Mouse (Mus musculus): ENCODE data around the gene Nrbp1. TPM values are rescaled to one million over a fixed set of nuclear protein-coding genes. Genes with fewer than 3 reads are reported as not detected.

The Nrbp1 gene
- polyA plus RNA-seq (2015; fragmentation: Nextera tagmentation; extraction: Ambion mirVana), result 146 and 158 TPM in 2 replicates

GRCm38 (mm10) chr5:31240637-31241521 is at the start of gene Nrbp1, which contains the start of gene Gm9970:
Gene Nrbp1, plus strand, starts transcription at chr5:31240864.
Gene Gm9970, minus strand, starts transcription at chr5:31241232.
- H3K27ac ChIP-seq (ENCODE audit: low read length), result peak within 1 kb of the TSS; percentile 99
- H3K4me2 ChIP-seq (ENCODE audit: low read depth, low read length), result peak within 1 kb of the TSS; percentile 93
- peaks cover 5% of the 10 kb centered on the region for H3K4me1 ChIP-seq (ENCODE audit: control insufficient read depth, insufficient read depth, low read length)
- ATAC-seq (ENCODE audit: insufficient read depth, low FRiP score), result peak; percentile 99
- under 1% methylated on average over 86 of the region's 103 CpGs for WGBS
- H3K4me3 ChIP-seq (replicated peaks; ENCODE audit: low read length), result peak within 1 kb of the TSS; percentile 88
- no peaks in the 10 kb centered on the region for H3K27me3 ChIP-seq (ENCODE audit: control insufficient read depth, insufficient read depth, low read length)
- no peaks in the 10 kb centered on the region for H3K9me3 ChIP-seq (replicated peaks; ENCODE audit: control insufficient read depth, low read length)
- peaks cover 14% of the 10 kb centered on the region; the same call in 1 of the 2 replicates for H3K36me3 ChIP-seq (ENCODE audit: control insufficient read depth, insufficient read depth, low read length)
- H3K9ac ChIP-seq (ENCODE audit: low read length), result peak within 1 kb of the TSS; percentile 99

GRCm38 (mm10) chr5:31192045-31192938 is 48.4 kb upstream of the Nrbp1 start:
- no peaks in the 10 kb centered on the region for H3K27me3 ChIP-seq (ENCODE audit: control insufficient read depth, insufficient read depth, low read length)
- H3K4me2 ChIP-seq (ENCODE audit: low read depth, low read length), result peak overlapping the region; percentile 78
- H3K36me3 ChIP-seq (ENCODE audit: control insufficient read depth, insufficient read depth, low read length), result peaks cover 37% of the 10 kb centered on the region
- peak; percentile 55 for ATAC-seq (ENCODE audit: insufficient read depth, low FRiP score)
- peak overlapping the region; percentile 85 for H3K27ac ChIP-seq (ENCODE audit: low read length)
- WGBS, result 11% methylated on average over 42 of the region's 42 CpGs
- H3K4me1 ChIP-seq (ENCODE audit: control insufficient read depth, insufficient read depth, low read length), result peaks cover 21% of the 10 kb centered on the region
- peak overlapping the region; percentile 97 for H3K4me3 ChIP-seq (replicated peaks; ENCODE audit: low read length)
- H3K9ac ChIP-seq (ENCODE audit: low read length), result peak overlapping the region; percentile 80
- no peaks in the 10 kb centered on the region for H3K9me3 ChIP-seq (replicated peaks; ENCODE audit: control insufficient read depth, low read length)

- no peaks in the 10 kb centered on the region for H3K27me3 ChIP-seq (ENCODE audit: control insufficient read depth, insufficient read depth, low read length)
- H3K27ac ChIP-seq (ENCODE audit: low read length), result peak within 1 kb of the TSS; percentile 86
- H3K9me3 ChIP-seq (replicated peaks; ENCODE audit: control insufficient read depth, low read length), result no peaks in the 10 kb centered on the region
- H3K4me2 ChIP-seq (ENCODE audit: low read depth, low read length), result peak within 1 kb of the TSS; percentile 79
- H3K4me1 ChIP-seq (ENCODE audit: control insufficient read depth, insufficient read depth, low read length), result peaks cover 21% of the 10 kb centered on the region
- peak within 1 kb of the TSS; percentile 97 for H3K4me3 ChIP-seq (replicated peaks; ENCODE audit: low read length)
- under 1% methylated on average over 48 of the region's 48 CpGs for WGBS
- peaks cover 40% of the 10 kb centered on the region for H3K36me3 ChIP-seq (ENCODE audit: control insufficient read depth, insufficient read depth, low read length)
- peak; percentile 97 for ATAC-seq (ENCODE audit: insufficient read depth, low FRiP score)
- peak within 1 kb of the TSS; percentile 95 for H3K9ac ChIP-seq (ENCODE audit: low read length)
These were observed 47.6 kb upstream of the Nrbp1 start, which contains the start of the genes Snx17 and Eif2b4 for GRCm38 (mm10) chr5:31192939-31193630. Gene Snx17, plus strand, starts transcription at chr5:31193227. Gene Eif2b4, minus strand, starts transcription at chr5:31193430.

- no peak for ATAC-seq (ENCODE audit: insufficient read depth, low FRiP score)
- peak overlapping the region; percentile 86 for H3K27ac ChIP-seq (ENCODE audit: low read length)
- H3K4me2 ChIP-seq (ENCODE audit: low read depth, low read length), result peak overlapping the region; percentile 79
- no peaks in the 10 kb centered on the region for H3K27me3 ChIP-seq (ENCODE audit: control insufficient read depth, insufficient read depth, low read length)
- H3K4me1 ChIP-seq (ENCODE audit: control insufficient read depth, insufficient read depth, low read length), result peaks cover 21% of the 10 kb centered on the region
- H3K9ac ChIP-seq (ENCODE audit: low read length), result peak overlapping the region; percentile 95
- 10% methylated on average over 25 of the region's 25 CpGs for WGBS
- H3K4me3 ChIP-seq (replicated peaks; ENCODE audit: low read length), result peak overlapping the region; percentile 97
- peaks cover 38% of the 10 kb centered on the region for H3K36me3 ChIP-seq (ENCODE audit: control insufficient read depth, insufficient read depth, low read length)
- H3K9me3 ChIP-seq (replicated peaks; ENCODE audit: control insufficient read depth, low read length), result no peaks in the 10 kb centered on the region
These were observed 46.9 kb upstream of the Nrbp1 start for GRCm38 (mm10) chr5:31193631-31194281.

GRCm38 (mm10) chr5:31194486-31195485 is 45.9 kb upstream of the Nrbp1 start:
- 87% methylated on average over 16 of the region's 16 CpGs for WGBS
- Histone ChIP-seq H3K27ac (ENCODE audit: low read length) (no peak overlapping the region), H3K4me1 (ENCODE audit: control insufficient read depth, insufficient read depth, low read length) (peaks cover 21% of the 10 kb centered on the region), H3K4me2 (ENCODE audit: low read depth, low read length) (peak overlapping the region; percentile 79), H3K36me3 (ENCODE audit: control insufficient read depth, insufficient read depth, low read length) (peaks cover 41% of the 10 kb centered on the region), H3K27me3 (ENCODE audit: control insufficient read depth, insufficient read depth, low read length) (no peaks in the 10 kb centered on the region), H3K9ac (ENCODE audit: low read length) (no peak overlapping the region), H3K4me3 (replicated peaks; ENCODE audit: low read length) (peak overlapping the region; percentile 97), H3K9me3 (replicated peaks; ENCODE audit: control insufficient read depth, low read length) (no peaks in the 10 kb centered on the region)
- ATAC-seq (ENCODE audit: insufficient read depth, low FRiP score), result no peak

- H3K27me3 ChIP-seq (ENCODE audit: control insufficient read depth, insufficient read depth, low read length), result no peaks in the 10 kb centered on the region
- H3K27ac ChIP-seq (ENCODE audit: low read length), result no peak overlapping the region; the same call in 1 of the 2 replicates
- H3K9ac ChIP-seq (ENCODE audit: low read length), result no peak overlapping the region
- 0 out of 2 replicates have a peak, but pooled peaks cover 5% of the 10 kb centered on the region for H3K9me3 ChIP-seq (replicated peaks; ENCODE audit: control insufficient read depth, low read length)
- no peak overlapping the region for H3K4me3 ChIP-seq (replicated peaks; ENCODE audit: low read length)
- H3K4me1 ChIP-seq (ENCODE audit: control insufficient read depth, insufficient read depth, low read length), result peaks cover 23% of the 10 kb centered on the region
- H3K36me3 ChIP-seq (ENCODE audit: control insufficient read depth, insufficient read depth, low read length), result peaks cover 40% of the 10 kb centered on the region
- no peak overlapping the region for H3K4me2 ChIP-seq (ENCODE audit: low read depth, low read length)
- ATAC-seq (ENCODE audit: insufficient read depth, low FRiP score), result no peak
- 92% methylated on average over 4 of the region's 4 CpGs for WGBS
These were observed 45.0 kb upstream of the Nrbp1 start for GRCm38 (mm10) chr5:31195671-31196070.

- no peak for ATAC-seq (ENCODE audit: insufficient read depth, low FRiP score)
- H3K9me3 ChIP-seq (replicated peaks; ENCODE audit: control insufficient read depth, low read length), result 0 out of 2 replicates have a peak, but pooled peaks cover 5% of the 10 kb centered on the region
- H3K9ac ChIP-seq (ENCODE audit: low read length), result no peak overlapping the region
- no peak overlapping the region for H3K4me3 ChIP-seq (replicated peaks; ENCODE audit: low read length)
- WGBS, result 90% methylated on average over 10 of the region's 10 CpGs
- H3K27me3 ChIP-seq (ENCODE audit: control insufficient read depth, insufficient read depth, low read length), result no peaks in the 10 kb centered on the region
- peak overlapping the region; percentile 14; the same call in 1 of the 2 replicates for H3K27ac ChIP-seq (ENCODE audit: low read length)
- H3K4me1 ChIP-seq (ENCODE audit: control insufficient read depth, insufficient read depth, low read length), result peaks cover 25% of the 10 kb centered on the region
- H3K4me2 ChIP-seq (ENCODE audit: low read depth, low read length), result no peak overlapping the region
- H3K36me3 ChIP-seq (ENCODE audit: control insufficient read depth, insufficient read depth, low read length), result peaks cover 39% of the 10 kb centered on the region
These were observed 44.5 kb upstream of the Nrbp1 start for GRCm38 (mm10) chr5:31196207-31196606.
